Mouse (Mus musculus) limb, embryonic 11.5 days (tissue): ENCODE measurements around the gene Fibin. TPM values are rescaled to one million over a fixed set of nuclear protein-coding genes. Genes with fewer than 3 reads are reported as not detected.

Source experiments
- ATAC-seq: fragments of 200-750 bp; cut with Nextera tagmentation; 2 replicates; pipeline ENCODE4 v1.8.0; 2017; ENCODE audit warnings: low read depth; ENCODE audit not compliant: insufficient number of reproducible peaks, low FRiP score, low TSS enrichment
- DNase-seq: peaks from one replicate; pipeline ENCODE4 v3.0.0-alpha.2; 2015; ENCODE audit warnings: low spot score
- H3K27ac ChIP-seq: fragments of 300-500 bp; sonication (generic); replicated peaks from 2 replicates; pipeline ENCODE4 v1.5.1; 2014; ENCODE audit warnings: low read depth, mild to moderate bottlenecking, low read length
- H3K27me3 ChIP-seq: fragments of 300-500 bp; sonication (generic); 2 replicates; pipeline ENCODE4 v1.6.1; 2014; ENCODE audit warnings: mild to moderate bottlenecking, low read length, mixed read lengths; ENCODE audit not compliant: control insufficient read depth, insufficient read depth
- H3K36me3 ChIP-seq: fragments of 300-500 bp; sonication (generic); 2 replicates; pipeline ENCODE4 v1.6.1; 2014; ENCODE audit warnings: mild to moderate bottlenecking, low read length, moderate library complexity, mixed read lengths; ENCODE audit not compliant: control insufficient read depth, insufficient read depth
- H3K4me1 ChIP-seq: fragments of 300-500 bp; sonication (generic); 2 replicates; pipeline ENCODE4 v1.6.1; 2014; ENCODE audit warnings: low read length, mixed read lengths; ENCODE audit not compliant: control insufficient read depth, insufficient read depth
- H3K4me2 ChIP-seq: fragments of 300-500 bp; sonication (generic); 2 replicates; pipeline ENCODE4 v1.6.1; 2014; ENCODE audit warnings: low read depth, mild to moderate bottlenecking, moderate library complexity; ENCODE audit not compliant: severe bottlenecking
- H3K4me3 ChIP-seq: fragments of 300-500 bp; sonication (generic); 2 replicates; pipeline ENCODE4 v1.5.1; 2014; ENCODE audit warnings: low read depth, low read length
- H3K9ac ChIP-seq: fragments of 300-500 bp; sonication (generic); 2 replicates; pipeline ENCODE4 v1.6.1; 2014; ENCODE audit warnings: mild to moderate bottlenecking, low read length
- H3K9me3 ChIP-seq: fragments of 300-500 bp; sonication (generic); 2 replicates; pipeline ENCODE4 v1.6.1; 2016; ENCODE audit warnings: low read length; ENCODE audit not compliant: control insufficient read depth
- WGBS: fragments of 180-500 bp; shearing (Covaris S2); extraction: QIAGEN DNeasy Blood & Tissue Kit; methylation state at CpG from one replicate; pipeline ENCODE4 v1.1.7; 2014; 5-methylcytosine and 5-hydroxymethylcytosine counted together
- polyA plus RNA-seq: library from polyadenylated mRNA; unstranded; fragments of >200 nt; fragmentation: Nextera tagmentation; extraction: Ambion mirVana; gene quantifications from 2 replicates; pipeline ENCODE4 v1.2.1, GENCODE M21; 2014

Fibin gene
- polyA plus RNA-seq, 1 experiment from 2014 or later, result 63.8 TPM

DNA sequence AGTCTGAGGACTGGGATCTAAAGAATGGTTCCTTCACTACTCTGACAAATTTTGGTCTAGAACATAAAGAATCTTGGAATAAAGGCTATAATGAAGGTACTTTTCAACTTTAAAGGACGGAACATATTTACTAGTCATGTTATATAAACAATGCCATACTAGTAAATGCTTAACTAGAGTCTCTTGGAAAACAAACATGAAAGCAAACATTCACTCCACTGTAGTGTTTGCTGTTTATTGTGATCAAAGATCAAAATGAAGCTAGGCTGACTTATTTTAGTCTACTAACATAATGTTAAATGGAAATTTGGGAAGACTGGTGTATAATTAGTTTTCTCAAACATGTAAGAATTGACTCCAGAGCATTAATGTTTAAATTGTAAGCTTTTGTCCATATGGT, 43.7 kb downstream of the Fibin start:
- DNase-seq (no peak), ATAC-seq (no peak)
- H3K4me1 ChIP-seq, result no peaks in the 10 kb centered on the region
- WGBS, result 87% methylated on average over 1 of the region's 1 CpGs
- no peaks in the 10 kb centered on the region for H3K9me3 ChIP-seq
- H3K27me3 ChIP-seq, result no peaks in the 10 kb centered on the region
- no peak overlapping the region for H3K4me3 ChIP-seq
- no peak overlapping the region for H3K4me2 ChIP-seq
- no peak overlapping the region for H3K27ac ChIP-seq
- H3K36me3 ChIP-seq, result no peaks in the 10 kb centered on the region
- no peak overlapping the region for H3K9ac ChIP-seq

DNA sequence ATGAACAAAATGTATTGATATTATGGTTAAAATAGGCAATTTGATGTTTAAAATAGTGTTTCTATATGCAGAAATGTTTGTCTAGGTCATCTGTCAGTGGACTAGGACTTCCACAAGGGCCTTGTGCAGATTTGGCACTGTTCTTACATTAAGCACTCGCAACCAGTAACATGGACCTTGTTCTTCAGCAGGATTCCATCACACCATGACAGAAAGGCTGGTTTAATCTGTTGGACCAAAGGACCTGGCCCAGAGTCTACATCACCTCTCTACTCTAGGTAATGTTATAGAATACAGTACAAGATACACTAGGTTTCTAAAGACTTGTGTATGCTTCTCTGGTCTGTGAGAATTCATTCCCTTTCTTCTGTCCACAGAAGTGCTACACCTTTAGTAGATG, 44.3 kb downstream of the Fibin start:
- no peak for DNase-seq

DNA sequence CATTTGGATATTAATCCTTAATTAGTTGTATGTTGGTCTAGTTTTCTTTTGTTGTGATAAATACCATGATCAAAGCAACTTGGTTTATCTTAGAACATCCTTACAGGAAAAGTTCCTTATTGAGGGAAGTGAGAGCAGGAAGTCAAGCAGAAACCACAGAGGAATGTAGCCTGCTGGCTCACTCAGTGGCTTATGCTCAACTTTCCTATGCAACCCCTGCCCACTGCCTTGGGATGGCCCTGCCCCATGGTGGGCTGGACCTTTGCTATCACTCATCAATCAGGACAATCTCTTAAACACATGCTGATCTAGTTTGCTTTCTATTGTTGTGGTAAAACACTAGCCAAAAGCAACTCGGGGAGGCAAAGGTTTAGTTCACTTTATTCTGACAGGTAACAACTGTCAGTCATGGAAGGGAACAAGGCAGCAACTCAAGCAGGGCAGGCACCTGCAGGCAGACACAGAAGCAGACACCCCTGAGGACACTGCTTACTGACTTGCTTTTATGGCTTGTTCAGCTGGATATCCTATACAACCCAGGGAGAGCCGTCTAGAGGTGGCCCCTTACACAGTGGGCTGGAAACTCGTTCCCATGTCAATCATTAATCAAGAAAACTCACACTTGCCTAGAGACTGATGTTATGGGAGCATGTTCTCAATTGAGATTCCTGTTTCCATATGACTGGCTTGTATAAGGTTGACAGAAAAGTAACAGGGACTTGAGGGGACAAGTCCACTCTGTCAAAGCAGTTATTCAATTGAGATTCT, 46.7 kb downstream of the Fibin start:
- H3K36me3 ChIP-seq, result no peaks in the 10 kb centered on the region
- H3K27me3 ChIP-seq, result no peaks in the 10 kb centered on the region
- ATAC-seq (no peak), DNase-seq (no peak)
- no peak overlapping the region for H3K4me2 ChIP-seq
- 50% methylated on average over 3 of the region's 3 CpGs for WGBS
- H3K4me3 ChIP-seq, result no peak overlapping the region
- H3K27ac ChIP-seq, result no peak overlapping the region
- H3K9me3 ChIP-seq, result no peaks in the 10 kb centered on the region
- no peak overlapping the region for H3K9ac ChIP-seq
- no peaks in the 10 kb centered on the region for H3K4me1 ChIP-seq

More for the DNA sequence above, 44.3 kb downstream of the Fibin start:
- WGBS, result 93% methylated on average over 1 of the region's 1 CpGs
- no peaks in the 10 kb centered on the region for H3K36me3 ChIP-seq
- H3K27ac ChIP-seq, result no peak overlapping the region
- H3K4me3 ChIP-seq, result no peak overlapping the region
- H3K4me2 ChIP-seq, result no peak overlapping the region
- no peaks in the 10 kb centered on the region for H3K9me3 ChIP-seq
- H3K9ac ChIP-seq, result no peak overlapping the region
- H3K27me3 ChIP-seq, result no peaks in the 10 kb centered on the region
- ATAC-seq, result no peak
- no peaks in the 10 kb centered on the region for H3K4me1 ChIP-seq

DNA sequence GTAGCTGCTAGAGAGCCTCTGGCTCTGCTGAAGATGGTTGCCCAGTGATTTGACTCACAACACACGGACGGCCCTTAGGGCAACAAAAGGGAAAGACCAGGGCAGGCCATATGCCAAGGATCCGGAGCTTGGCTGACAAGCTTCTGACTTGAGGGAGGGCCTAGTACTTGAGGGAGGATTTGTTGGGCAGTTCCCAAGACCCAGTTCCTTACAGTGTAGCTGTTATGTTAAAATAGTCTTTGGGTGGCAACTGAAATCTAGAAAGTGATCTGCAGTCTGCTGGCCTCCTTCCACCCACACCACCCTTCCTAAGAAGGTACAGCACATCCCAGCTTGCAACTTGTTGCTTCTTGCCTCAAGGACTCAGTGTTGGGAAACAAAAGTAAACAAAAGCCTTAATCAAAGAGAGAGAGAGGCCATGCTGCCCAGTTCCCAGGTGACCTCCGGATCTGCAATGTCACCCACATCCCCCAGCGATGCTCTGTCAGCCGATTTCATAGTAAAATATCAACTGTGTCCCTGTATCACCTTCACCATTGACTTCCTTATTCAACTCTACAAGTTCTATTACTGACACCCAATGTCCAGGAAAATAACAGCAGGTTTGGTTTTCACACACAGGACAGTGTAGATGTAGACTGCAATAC, 48.4 kb downstream of the Fibin start, which contains the start of gene Bbox1:
Gene Bbox1, minus strand, starts transcription at position 52 of the 647 bp plus-strand sequence.
- no peak for ATAC-seq
- DNase-seq, result no peak
- H3K27ac ChIP-seq, result no peak within 1 kb of the TSS

DNA sequence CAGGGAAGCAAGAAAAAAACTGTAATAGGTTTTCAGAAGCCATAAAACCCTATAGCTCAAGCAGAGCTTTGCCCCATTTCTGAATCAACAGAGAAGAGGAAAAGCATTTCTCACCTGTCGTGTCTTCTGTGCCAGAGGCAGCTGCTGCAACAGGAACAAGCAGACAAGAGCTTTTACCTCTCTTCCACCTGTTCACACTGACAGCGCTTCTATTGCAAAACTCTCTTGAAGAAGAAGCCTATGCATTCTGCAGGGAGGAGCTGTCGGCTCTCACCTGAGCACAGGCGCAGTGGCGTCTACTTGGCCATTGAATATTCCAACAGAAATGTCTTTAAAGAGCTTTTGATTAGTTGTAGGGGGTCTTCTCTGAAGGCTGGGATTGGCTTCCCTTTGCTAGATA, 48.9 kb downstream of the Fibin start:
- 86% methylated on average over 5 of the region's 5 CpGs for WGBS
- no peaks in the 10 kb centered on the region for H3K27me3 ChIP-seq
- no peaks in the 10 kb centered on the region for H3K4me1 ChIP-seq
- H3K4me2 ChIP-seq, result no peak overlapping the region
- DNase-seq (no peak), ATAC-seq (no peak)
- no peaks in the 10 kb centered on the region for H3K36me3 ChIP-seq
- H3K9ac ChIP-seq, result no peak overlapping the region
- no peak overlapping the region for H3K4me3 ChIP-seq
- no peak overlapping the region for H3K27ac ChIP-seq
- no peaks in the 10 kb centered on the region for H3K9me3 ChIP-seq

More for the DNA sequence above, 48.4 kb downstream of the Fibin start, which contains the start of gene Bbox1:
- Histone ChIP-seq H3K4me2 (no peak within 1 kb of the TSS), H3K4me3 (no peak within 1 kb of the TSS), H3K27me3 (no peaks in the 10 kb centered on the region), H3K9ac (no peak within 1 kb of the TSS), H3K4me1 (no peaks in the 10 kb centered on the region), H3K9me3 (no peaks in the 10 kb centered on the region), H3K36me3 (no peaks in the 10 kb centered on the region)
- WGBS, result 86% methylated on average over 6 of the region's 6 CpGs

DNA sequence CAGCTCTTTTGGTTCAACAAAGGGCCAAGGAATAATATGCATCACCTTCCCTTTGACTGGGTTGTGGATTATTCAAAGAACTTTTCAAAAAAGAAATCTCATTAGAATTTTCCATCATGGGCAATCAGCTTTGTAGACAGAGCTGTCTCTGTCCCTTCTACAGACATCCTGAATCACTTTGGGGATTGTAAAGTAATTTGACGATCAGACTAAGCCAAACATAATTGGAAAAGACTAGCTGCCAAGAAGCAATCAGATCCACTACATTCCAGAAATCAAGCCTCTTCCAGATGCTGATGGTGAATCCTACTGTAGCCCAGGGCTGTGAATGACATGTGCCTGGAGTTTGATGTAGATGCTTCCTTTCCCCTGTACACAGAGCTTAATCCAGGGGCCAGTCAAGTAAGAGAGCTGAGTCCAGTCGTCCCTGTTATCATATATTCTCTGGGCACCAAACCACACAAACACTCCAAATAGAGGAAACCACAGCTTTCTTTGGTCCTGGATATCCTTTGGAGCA, 49.6 kb downstream of the Fibin start:
- Histone ChIP-seq H3K9me3 (no peaks in the 10 kb centered on the region), H3K27ac (no peak overlapping the region), H3K4me1 (no peaks in the 10 kb centered on the region), H3K36me3 (no peaks in the 10 kb centered on the region), H3K4me3 (no peak overlapping the region), H3K27me3 (no peaks in the 10 kb centered on the region), H3K4me2 (no peak overlapping the region), H3K9ac (no peak overlapping the region)
- DNase-seq, result no peak
- WGBS, result 71% methylated on average over 2 of the region's 2 CpGs
- no peak for ATAC-seq

Other genes with a start within 250 kb of the Fibin start
- 0.19 and 0.28 TPM in 2 replicates for gene Bbox1, start 48.6 kb downstream of the Fibin start, polyA plus RNA-seq
- not detected in 2 replicates for gene Slc5a12, start 234.1 kb upstream of the Fibin start, polyA plus RNA-seq